Mouse (Mus musculus) lung, postnatal 25 days (tissue): ENCODE data around the gene Nt5dc1.
A peak's percentile ranks its signal among the peaks of the same experiment; 100 is the strongest.
"Not testable (repeated sequence)": the region's sequence is repeated elsewhere in the genome, so short reads cannot be mapped to it uniquely, and the experiment has no call there.

Experiments used
- DNase-seq: peaks from one replicate; pipeline ENCODE4 v3.0.0; 2022; ENCODE audit warnings: low spot score

Gene Nt5dc1

DNA sequence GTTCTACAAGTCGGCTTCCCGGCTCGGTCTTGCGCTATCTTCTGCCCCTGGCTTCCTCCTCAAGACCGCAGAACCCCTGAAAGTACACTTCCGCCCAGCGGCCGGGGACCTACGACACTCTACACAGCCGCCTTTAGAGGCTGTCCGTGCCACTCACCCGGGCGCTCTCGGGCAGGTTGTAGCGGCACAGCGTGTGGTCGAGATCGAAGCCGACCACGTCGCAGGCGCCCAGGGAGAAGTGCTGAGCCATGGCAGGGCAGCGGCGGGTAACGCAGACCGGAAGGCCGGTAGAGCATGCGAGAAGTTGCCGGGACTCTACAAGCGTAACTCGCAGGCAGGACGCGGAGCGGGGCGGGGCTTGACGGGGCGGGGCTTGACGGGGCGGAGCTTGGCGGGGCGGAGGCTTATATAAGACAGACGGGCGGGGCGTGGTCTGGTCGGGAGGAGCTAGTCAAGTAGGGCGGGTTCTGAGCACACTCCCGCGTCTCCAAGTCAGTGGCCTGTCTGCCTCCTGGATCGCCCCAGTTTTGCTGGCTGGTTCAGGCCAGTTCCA, at the start of gene Nt5dc1:
Gene Nt5dc1 (minus strand): TSS at position 349 of the 553 bp plus-strand sequence.
- peak; percentile 93 for DNase-seq

GRCm38 (mm10) chr10:34464321-34464720, 46.0 kb upstream of the Nt5dc1 start:
- DNase-seq, result no peak

GRCm38 (mm10) chr10:34461451-34461850, 43.1 kb upstream of the Nt5dc1 start:
- DNase-seq, result peak; percentile 8

GRCm38 (mm10) chr10:34449469-34449868, 31.1 kb upstream of the Nt5dc1 start:
- DNase-seq, result no peak

DNA sequence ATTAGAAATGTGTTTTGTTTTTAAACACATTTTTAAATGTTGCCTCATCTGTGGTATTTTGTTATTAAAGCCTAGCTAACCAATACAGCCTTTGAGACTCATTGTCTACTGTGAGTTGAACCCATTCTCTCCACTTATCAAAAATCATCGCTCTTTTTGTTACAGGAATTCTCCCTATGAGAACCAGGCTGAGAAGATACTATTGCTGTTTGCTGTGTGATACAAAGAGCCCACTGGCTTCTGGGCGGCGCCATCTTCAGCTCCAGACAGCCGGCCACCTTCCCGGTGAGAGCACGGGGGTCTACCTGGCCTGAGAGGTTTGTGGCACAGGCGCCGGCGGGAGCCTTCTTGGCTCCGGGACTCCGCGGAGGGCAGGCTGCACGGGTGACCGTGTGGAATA, 15.8 kb upstream of the Nt5dc1 start:
- DNase-seq, result not testable (repeated sequence)

DNA sequence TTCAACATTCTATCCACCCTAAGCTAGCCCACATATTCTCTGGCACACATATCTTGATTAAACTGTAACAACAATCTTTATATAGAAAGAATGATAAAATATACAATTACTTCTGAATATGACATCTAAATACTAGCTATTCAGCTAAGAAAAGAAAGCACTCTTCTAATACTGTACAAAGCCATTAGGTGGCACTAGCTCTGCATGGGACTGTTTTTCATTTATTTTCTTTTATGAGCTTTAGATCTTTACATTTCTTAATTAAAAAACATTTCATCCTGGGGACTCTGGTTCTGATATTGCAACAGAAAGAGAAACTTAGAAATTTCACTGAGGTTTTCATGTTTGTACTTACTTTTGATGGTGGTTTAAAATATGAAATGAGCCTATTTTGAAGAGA, 13.4 kb upstream of the Nt5dc1 start:
- no peak for DNase-seq

DNA sequence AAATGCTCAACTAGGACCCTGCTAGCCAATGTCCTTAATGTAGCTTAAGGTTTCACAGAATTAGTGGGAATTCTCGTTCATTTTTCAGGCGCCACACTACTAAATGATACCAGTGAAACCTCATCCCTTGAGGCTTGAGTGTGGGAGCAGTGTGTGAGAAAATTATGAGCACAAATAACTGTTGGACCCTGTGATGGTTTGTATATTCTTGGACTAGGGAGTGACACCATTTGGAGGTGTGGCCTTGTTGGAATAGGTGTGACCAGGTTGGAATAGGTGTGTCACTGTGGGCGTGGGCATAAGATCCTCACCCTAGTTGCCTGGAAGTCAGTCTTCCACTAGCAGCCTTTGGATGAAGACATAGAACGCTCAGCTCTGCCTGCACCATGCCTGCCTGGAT, 442 bp upstream of the Nt5dc1 start:
- not testable (repeated sequence) for DNase-seq

- no peak for DNase-seq
These were observed 19.1 kb downstream of the Nt5dc1 start for GRCm38 (mm10) chr10:34399267-34399666.

- DNase-seq, result no peak
These were observed 21.4 kb downstream of the Nt5dc1 start for GRCm38 (mm10) chr10:34396959-34397358.

DNA sequence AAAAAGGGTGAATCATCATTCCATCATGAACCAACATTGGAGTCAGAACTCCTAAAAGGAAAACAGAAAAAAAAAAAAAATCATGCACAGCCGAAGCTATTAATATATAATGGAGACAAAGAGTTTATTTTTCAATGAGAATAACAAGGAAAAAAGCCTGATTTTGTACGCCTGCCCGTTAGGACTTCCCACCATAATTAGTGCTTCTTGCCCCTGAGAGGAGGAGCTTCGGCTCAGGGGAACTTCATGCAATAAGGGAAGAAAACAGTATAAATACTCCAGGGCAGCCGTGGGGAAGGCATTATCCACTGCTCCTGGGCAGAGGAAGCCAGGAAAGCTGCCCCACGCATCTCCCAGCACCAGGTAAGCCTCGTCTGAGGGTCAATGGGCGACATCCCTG, 28.7 kb downstream of the Nt5dc1 start, which contains the start of gene Col10a1:
Gene Col10a1 (plus strand): TSS at position 301 of the 400 bp plus-strand sequence.
- DNase-seq, result no peak

GRCm38 (mm10) chr10:34385636-34386035, 32.7 kb downstream of the Nt5dc1 start:
- no peak for DNase-seq

DNA sequence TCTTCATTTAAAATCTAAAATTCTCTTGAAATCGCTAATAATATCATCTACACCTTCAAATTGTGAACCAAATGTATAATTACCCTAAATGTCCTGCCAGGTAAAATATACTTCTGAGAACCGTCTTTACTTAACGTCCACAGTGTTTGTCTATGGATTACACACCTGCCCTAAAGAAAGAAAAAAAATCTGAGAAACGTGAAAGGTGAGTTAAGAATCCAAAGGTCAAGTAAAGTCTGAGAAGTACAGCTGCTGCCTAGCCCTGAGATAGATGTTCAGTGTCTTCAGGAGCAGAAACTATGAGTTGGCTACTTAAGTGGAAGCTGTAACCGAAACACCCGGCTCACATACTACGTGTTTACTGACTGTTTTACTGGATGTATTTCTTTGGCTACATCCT, 45.0 kb downstream of the Nt5dc1 start:
- no peak for DNase-seq

DNA sequence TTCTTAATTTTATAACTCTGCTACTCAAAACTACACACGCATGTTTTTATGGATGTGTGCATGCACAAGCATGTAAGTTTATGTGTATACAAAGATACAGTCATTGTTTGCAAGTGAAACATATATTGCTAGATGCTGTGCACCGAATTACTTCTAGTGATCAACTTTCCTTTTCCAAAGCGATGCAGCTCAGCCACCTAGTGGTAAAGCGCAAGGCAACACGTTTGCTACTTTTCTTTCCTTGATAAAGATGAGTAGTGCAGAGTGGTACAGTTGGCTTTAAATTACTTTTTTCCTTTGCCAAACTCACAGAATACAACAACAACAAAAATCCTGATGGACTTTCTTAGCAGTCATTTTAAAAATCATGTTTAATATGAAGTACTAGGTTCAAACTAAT, 50.2 kb downstream of the Nt5dc1 start:
- no peak for DNase-seq

GRCm38 (mm10) chr10:34363756-34364155, 54.6 kb downstream of the Nt5dc1 start:
- DNase-seq, result peak; percentile 7

DNA sequence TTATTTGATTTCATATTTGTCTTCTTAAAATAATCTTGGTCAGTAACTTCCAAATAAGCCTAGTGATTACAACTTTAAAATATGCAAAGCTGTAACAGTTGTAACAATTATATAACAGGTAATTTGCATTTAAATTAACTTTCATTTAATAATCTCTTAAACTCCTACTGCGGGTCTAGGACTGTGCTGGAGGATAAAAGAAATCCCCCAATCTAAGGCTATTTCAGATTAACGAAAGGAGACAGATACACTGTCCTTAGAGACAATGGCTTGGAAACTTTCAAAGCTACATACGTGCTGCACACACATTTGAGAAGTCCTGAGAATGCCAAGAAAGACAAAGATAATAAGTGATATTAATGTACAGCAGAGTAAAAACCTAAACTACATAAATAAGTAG, 60.1 kb downstream of the Nt5dc1 start:
- no peak for DNase-seq

DNA sequence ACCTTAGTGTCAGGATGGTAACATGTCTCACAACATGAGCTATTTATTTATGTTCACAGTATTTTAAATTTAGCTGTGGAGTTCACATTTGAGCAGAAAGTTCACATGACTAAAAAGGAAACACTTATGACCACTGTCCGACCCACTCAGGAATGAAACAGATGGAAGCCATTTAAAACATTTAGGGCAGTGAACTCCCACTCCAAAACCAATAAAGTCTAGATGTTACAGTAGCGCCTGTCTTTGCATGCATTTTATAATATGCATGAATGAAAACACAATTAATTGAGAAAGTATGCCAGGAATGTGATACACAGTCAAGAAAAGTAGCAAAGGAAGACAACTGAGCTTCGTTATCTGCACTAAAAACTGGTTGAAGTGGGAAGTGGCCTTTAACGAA, 66.2 kb downstream of the Nt5dc1 start:
- no peak for DNase-seq

- DNase-seq, result no peak
These were observed 76.5 kb downstream of the Nt5dc1 start for GRCm38 (mm10) chr10:34341886-34342285.

- DNase-seq, result peak; percentile 14
These were observed 77.3 kb downstream of the Nt5dc1 start for GRCm38 (mm10) chr10:34341014-34341413.

GRCm38 (mm10) chr10:34328310-34328709, 90.0 kb downstream of the Nt5dc1 start:
- DNase-seq, result peak; percentile 66

DNA sequence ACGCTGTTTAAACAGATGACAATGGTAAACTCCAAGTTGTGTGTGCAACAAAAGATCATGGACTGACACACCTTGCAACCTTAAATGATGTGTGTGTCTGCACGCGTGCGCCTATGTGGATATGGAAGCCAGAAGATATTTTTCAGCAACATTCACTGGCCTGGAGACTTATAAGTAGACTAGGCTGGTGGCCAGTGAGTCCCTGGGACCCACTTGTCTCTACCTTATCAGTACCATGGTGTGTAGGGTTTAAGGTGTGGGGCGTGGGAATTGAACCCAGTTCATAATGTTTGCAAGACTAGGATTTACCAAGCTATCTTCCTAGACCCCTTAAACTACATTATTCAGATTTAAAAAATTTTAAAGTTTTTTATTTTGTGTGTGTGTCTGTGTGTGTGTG, 91.2 kb downstream of the Nt5dc1 start:
- DNase-seq, result no peak

DNA sequence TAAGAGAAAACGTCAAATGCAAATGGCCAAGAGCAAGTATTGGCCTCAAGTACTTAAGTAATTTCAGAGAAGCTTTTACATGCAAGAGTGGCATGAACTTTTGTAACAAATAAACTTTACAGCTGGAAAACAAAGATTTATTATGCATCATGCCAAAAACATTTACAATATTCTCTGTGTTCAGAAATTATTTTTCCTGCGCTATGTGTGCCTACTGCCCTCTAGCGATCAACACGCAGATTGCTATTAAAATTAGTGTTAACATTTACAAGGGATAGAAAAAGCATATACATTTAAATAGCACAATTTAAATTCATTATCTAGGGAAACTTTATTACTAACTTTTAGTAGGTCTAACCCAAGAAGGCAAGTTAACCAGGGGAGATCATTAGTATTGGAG, 91.7 kb downstream of the Nt5dc1 start:
- DNase-seq, result peak; percentile 16

DNA sequence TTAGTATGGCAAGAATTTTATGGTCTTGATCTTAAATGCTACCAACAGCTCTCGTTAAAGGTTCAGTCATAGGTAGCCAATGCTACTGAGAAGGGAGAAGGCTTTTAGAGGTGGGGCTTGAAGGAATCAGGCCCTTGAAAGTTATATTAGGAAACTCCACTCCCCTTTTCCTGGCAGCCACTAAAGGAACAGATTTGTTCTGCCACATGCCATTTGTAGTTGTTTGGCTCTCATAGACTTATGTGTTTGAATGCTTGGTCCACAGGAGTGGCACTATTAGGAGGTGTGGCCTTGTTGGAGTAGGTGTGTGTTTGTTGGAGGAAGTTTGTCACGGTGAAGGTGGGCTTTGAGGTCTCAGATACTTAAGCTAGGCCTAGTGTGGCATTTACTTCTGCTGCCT, 97.5 kb downstream of the Nt5dc1 start:
- peak; percentile 42 for DNase-seq

DNA sequence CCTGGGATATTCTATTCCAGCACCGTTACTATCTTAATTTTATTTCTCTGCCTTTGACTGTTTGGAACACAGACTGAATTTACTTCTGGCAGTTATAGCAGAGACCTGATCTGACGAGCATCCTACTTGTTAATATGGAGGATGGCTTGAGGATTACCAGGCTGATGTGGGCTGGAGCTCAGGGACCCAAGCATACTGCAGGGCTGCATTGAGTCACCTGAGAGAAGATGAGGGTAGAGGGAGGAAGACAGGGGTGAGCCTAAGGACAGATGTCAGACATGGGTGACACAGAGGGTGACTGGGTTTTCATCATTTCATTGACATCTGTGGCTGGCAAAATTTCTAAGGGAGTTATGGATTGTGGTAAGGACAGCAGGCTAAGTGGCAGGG, 101.1 kb downstream of the Nt5dc1 start:
- DNase-seq, result no peak

DNA sequence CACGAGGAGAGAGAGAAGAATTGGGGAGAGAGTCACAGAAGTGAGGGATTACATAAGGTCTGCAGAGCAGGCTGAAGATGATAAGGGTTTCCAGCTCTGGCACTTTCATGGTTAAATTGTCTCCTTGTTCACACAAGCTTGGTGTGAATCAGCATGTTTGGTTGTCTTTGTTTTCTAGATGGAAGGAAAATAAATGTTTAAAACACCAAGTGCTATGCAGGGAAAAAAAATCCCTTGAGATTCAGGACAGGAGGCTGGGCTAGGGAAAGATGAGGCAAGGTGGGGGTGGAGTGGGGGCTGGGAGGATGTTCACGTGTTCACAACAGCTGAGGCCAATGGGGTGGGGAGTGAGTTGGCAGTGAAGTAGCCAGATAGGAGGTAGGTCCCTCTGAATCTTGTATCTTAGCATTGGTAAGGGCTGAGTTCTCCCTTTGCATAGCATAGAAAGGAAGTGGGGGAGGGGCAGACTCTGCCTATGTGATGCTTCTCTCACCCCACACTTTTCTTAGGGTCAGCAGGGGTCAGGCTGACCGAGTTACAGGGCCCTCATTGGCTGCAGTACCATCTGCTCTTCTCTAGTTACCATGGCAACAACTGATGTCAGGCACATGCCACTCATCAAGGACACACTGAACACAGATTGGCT, 101.7 kb downstream of the Nt5dc1 start:
- no peak for DNase-seq
